Mouse (Mus musculus) retina, postnatal 1 day (tissue): ENCODE measurements at regions not wholly inside any gene's neighbourhood (a gene's known extent, or its start where the extent isn't known, plus 50 kb on each side); places are given as distances from the start of the nearest gene placed in this dataset.
"Not testable (repeated sequence)": the region's sequence is repeated elsewhere in the genome, so short reads cannot be mapped to it uniquely, and the experiment has no call there.

Source experiments
- DNase-seq: peaks from one replicate; pipeline ENCODE4 v3.0.0-alpha.2; 2012

DNA sequence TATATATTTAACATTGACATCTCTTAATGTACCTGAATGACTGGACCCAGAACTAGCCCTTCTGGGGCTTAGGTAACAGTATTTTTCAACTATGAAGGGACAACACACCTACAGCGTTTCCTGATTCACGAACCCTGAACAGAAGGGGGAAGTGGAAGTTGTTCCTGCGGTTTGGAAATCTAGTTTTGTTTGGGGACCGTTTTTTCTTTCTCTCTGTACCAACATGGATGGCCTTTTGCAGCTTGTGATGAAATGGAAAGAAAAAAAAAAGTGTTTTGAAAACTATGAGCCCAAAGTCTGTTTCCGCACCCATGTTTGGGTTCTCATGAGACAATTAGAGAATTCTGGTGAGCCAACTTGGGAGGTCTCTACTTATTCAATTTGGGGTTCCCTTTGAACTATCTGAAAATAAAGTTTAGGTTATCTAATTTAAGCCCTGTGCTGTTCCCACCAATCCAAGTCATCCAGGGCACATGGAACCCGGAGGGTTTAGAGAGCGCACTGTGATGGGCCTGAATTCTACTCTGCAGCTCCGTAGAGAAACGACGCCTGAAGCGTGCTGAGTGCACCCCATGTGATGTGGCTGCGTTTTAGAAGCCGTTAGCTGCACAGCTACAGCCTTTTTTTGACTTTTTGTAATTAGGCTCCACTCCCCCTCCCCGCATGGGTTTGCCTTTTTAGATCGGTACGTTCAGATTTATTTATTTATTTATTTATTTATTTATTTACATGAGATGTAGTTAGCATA lies 137.0 kb upstream of the Rapgef5 start:
- DNase-seq, result no peak

- no peak for DNase-seq
Measured at GRCm38 (mm10) chr12:117380836-117381235, 135.4 kb upstream of the Rapgef5 start.

DNA sequence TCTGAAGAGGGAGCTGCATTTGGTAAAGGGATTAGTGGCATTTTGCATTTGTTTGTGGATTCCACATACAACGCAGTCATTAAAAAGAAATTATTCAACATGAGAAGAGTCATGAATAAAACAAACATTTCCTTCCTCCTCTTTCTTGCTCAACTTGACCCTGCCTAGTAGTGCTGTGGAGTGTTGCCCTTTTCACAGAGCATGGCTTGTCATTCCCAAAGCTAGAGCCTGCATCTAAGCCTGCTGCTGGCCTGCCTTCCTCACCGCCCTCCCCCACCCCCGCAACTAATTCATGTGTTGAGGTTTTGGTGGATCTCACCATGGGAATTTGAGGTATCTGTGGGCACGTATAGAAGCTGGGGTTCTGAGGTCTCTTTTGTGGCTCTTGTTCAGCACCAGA lies 133.6 kb upstream of the Rapgef5 start:
- not testable (repeated sequence) for DNase-seq

GRCm38 (mm10) chr12:117385072-117385666 lies 131.1 kb upstream of the Rapgef5 start:
- DNase-seq, result peak; percentile 88

DNA sequence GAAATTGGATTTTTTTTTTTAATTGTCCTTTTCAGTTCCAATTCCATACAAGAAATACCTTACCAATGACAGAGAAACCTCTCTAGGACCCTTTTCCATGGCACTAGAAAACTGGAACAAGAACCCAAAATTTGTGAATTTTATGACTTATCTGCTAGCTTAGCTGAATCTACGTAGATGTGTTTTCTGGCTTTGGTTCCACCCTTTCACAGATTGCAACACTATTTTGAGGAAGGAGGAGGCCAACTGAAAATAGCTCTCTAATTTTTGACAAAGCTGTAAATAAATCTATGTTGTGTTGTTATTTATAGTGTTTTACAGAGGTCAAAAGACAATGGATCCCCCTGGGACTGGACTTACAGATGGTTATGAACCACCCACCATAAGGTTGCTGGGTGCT lies 130.6 kb upstream of the Rapgef5 start:
- DNase-seq, result no peak

DNA sequence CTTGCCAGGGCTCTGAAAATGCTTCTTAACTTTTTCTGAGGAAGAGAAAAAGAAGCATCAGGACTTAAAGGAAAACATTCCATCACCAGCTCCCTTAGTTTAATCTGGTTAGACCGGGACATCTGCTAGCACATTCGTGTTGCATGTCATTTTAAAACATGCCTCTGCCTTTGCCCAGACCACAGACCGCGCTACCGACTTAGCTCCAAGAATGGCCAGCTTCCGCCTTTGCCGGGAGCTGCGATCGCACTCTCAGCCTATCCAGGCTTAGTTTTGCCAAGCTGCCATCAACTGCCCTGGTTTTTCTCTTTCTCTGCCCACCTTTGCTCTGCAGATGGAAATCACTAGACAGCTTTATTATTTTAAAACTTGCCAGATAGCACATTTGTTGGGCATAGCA lies 129.3 kb upstream of the Rapgef5 start:
- no peak for DNase-seq

- no peak for DNase-seq
Measured at GRCm38 (mm10) chr12:117389516-117390347, 126.5 kb upstream of the Rapgef5 start.

DNA sequence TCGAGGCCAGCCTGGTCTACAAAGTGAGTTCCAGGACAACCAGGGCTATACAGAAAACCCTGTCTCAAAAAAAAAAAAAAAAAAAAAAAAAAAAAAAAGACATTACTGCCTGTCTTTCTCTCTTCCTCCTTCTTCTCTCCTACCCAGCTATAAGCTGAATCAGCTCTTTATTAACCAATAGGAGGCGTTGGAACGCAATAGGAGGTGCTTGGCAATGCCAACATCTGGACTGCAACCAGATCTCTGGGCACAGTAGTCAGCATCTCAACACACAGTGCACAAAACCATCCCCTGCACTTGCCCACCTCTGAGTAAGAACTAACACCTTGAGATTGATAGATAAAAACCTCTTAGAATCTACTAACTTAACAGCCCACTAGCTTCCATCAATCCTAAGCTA lies 118.8 kb upstream of the Rapgef5 start:
- no peak for DNase-seq

DNA sequence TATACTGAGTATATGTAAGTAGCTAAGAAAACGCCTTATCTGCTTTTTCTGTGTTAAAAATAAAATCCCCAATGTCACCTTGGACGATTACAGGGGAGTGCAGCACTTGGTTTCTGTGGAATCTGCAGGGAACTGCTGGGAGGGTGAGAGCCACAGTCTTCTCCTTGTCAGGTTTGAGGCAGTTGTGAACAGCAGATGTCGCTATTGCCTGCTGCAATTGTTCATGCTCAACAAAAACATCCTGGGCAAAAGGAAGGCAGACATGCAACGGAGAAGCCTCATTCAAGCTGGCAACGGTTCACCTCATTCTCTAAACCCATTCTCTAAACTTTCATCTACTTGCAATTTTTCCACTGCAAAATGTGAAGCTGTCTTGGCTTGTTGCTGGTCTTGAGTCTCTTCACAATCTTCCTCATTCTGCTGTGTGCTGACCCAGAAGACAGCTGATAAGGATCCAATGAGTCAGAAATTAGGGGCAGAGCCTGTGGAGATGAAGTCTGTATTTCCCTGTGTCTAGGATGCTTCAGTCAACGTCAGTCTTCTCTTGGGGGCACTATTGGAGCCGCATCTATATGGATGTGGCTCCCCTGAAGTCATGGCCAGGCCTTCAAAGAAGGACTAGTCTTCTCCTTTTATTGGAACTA lies 112.6 kb upstream of the Rapgef5 start:
- DNase-seq, result peak; percentile 86

GRCm38 (mm10) chr12:117404157-117404752 lies 112.0 kb upstream of the Rapgef5 start:
- no peak for DNase-seq

DNA sequence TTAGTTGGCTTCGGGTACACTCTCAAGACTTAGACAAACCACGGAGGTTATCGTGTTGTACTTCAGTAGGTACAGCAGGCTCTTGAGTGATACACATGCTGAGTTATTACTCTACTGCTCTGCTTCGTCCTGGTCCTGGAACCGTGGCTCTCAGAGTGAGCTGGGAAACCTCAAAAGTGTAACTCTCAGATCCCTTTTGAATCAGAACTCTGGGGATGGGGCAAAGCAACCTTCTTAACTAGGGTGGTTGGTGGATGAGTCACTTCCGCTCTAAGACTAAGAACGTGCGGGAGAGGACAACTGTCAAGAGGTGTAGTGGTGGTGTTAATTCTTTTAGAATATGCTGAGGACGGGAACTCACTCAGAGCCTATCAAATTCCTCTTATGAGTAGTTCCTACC lies 109.4 kb upstream of the Rapgef5 start:
- DNase-seq, result no peak

DNA sequence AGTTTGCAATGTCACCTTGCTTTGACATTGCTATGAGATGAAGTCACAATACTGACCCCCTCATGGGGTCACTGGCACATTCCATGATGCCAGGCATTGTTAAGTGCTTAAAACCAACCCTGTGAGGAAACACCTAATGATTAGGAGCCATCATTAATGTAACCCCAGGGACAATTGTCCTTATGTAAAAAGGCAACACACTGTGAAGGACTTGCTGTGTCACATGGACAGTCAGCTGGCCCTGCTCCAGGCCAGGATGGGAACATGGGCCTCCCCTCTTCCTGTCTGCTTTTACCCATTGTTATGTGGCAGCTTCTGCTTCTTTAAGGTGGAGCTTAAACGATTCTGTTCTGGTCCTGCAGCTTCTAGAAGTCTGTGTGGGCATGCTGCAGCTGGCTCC lies 105.7 kb upstream of the Rapgef5 start:
- peak; percentile 67 for DNase-seq

DNA sequence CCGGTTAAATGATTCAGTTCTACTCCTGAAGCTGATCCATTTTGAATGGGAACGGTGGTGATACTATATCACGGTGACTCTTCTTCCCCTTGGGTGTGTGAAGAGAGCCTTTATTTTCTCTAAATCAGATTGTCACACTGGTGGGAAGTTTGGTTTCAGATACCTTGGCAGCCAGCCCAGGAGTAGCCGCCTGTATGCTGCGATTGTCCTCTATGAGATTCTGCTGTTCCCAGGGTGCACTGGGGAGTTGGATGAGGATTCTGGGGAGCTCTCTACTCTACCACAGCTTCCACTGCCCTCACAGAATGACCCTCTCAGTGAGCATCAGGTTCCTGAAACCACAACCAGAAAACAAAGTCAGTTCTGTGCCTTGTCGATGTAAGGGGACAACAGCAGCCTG lies 104.0 kb upstream of the Rapgef5 start:
- DNase-seq, result peak; percentile 73

- DNase-seq, result peak; percentile 18
Measured at GRCm38 (mm10) chr12:117412779-117413505, 103.3 kb upstream of the Rapgef5 start.

DNA sequence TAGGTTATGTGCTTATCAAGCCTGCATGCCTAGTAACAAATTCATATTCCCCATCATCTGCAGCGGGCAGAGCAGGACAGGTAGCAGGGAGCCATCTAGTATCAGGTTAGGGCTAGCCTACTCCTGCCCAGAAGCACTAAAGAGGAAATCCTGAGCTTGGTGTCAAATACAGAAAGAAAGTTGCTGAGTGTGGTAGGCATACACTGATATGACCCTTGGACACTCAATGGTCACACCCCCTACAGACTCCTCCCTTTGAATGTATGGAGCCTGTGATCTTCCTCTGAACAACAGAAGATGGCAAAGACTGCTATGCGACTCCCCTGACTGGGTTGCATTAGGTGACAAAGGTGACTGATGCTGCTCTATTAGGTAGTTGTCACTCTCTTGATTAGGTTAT lies 102.3 kb upstream of the Rapgef5 start:
- no peak for DNase-seq

DNA sequence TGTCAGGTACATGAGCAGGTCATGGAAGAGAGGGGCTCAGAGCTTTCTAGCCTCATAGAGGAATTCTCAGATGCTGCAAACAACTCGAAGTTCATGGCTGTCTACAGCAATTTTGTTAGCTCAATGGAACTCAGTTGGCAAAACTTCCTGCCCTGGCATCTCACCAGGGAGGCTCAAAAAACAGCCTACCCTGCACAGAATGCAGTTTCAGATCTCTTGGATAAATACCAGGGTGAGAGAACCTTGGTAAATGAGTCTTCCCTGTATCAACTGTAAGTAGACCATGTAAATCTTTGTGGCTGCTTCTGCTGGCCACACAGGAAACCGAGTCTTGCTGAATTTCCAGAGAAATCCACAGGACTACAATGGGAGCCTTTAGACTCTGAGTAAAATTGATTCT lies 101.1 kb upstream of the Rapgef5 start:
- no peak for DNase-seq

DNA sequence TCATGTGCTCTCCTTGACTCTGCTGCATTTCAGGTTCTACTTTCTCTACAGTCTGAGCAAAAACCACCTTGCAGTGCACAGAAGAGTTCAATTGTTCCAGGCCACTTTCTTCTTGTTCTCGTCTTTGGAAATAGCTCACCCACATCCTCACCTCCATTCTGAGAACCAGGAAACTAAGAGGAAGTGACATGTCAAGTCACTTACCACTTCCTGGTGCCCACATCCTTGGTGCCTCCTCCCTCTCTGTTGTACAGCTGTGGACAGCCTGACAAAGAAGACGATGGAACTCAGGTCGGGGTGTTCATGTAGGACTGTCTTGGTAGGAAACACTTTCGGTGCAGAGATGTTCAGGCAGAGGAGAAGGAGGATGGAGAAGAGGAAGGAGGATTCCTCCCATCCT lies 98.3 kb upstream of the Rapgef5 start:
- no peak for DNase-seq

DNA sequence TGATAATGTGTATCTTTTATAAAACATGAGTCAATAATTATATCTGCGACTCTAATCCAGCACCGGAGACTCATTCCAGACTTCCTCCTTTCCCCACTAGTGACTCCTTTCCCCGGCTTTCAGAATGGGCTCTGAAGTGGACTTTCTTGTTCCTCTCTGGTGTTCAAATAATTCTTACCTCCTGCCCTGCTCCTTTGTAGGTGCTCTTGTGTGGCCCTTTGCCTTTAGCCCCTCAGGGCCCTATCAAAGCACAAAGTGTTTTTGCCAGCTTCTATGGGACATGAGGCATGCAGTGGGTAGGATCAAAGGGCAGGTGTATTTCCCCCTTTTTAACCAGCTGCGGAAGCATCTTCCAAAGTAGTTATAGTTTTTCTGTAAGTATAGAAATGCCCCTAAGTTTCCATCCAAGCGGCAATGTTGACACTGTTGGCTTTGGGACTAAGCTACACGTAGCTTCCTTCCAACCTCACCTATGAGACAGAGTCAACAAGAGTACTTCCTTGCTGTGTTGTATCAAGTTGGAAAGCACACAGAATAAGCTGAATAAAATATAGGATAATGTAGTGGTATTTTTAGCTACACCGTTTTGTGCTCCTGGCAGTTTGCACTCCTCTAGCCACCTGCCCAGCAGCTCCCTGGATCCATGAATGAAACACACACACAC lies 93.8 kb upstream of the Rapgef5 start:
- no peak for DNase-seq

DNA sequence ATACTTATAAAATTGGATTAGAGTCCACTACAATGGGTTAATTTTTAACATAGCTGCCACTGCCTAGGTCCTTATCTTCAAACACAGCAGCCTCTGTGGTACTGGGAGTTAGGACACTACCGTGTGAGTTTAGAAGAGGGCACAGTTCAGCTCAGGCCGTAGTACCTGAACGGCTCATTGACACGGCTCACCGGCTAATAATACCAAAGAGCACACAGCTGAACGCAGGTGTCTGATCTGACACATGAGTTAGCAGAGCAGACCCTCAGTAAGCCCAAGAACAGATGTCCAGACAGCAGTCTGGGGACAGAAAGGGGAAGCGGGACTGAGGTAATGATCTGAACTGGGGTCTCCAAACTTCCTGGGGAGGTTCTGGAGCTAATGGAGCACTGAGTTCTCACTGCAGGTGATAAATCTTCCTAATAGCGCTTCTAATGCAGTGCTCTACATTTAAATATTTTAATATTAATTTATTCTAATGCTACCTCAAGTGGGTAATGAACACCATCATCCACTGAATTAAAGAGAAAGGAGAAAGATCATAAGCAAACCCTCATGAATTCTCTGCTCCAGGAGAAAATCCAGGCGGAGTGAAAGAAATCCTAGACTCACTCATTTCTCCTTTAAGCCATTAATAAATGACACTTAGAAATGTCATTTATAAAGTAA lies 90.8 kb upstream of the Rapgef5 start:
- DNase-seq, result no peak

GRCm38 (mm10) chr12:117427431-117427830 lies 88.8 kb upstream of the Rapgef5 start:
- peak; percentile 76 for DNase-seq

DNA sequence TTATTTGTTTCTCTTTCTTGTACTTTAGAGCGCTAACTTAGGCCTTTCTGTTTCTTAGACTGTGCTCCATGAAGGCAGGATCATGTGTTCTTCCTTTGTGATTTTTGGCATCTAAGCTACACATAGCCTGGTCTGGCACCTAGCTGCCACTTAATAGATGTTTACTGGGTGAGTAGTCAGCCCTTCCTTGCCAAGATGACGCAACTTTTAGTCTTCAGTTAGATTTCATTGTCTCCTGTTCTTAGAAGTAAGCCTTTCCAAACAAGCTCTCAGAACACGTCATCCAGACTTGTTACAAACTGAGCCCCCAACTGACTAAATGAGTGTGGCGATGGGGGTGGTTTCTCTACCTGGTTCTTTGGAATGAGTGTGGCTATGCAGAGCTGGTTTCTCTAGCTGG lies 85.4 kb upstream of the Rapgef5 start:
- no peak for DNase-seq
